Mouse (Mus musculus): ENCODE measurements at regions not wholly inside any gene's neighbourhood (a gene's known extent, or its start where the extent isn't known, plus 50 kb on each side); places are given as distances from the start of the nearest gene placed in this dataset.
"Not testable (repeated sequence)": the region's sequence is repeated elsewhere in the genome, so short reads cannot be mapped to it uniquely, and the experiment has no call there.

GRCm38 (mm10) chr13:3035291-3035690 is 502.6 kb upstream of the Gdi2 start:
- H3K4me3 ChIP-seq; H3K27ac ChIP-seq; DNase-seq (ENCODE audit: low spot score in 2 of 2): not testable (repeated sequence)

GRCm38 (mm10) chr13:3037010-3037409 is 500.9 kb upstream of the Gdi2 start:
- not testable (repeated sequence) for H3K27ac ChIP-seq, H3K4me3 ChIP-seq
- peak in 1 of 2 experiments; percentile 1 for DNase-seq (ENCODE audit: low spot score in 2 of 2)

- not testable (repeated sequence) for H3K4me3 ChIP-seq; H3K27ac ChIP-seq; DNase-seq (ENCODE audit: low spot score in 2 of 2)
Measured at GRCm38 (mm10) chr13:3046381-3047105, 491.3 kb upstream of the Gdi2 start.

- not testable (repeated sequence) for DNase-seq (ENCODE audit: low spot score in 2 of 2); H3K27ac ChIP-seq; H3K4me3 ChIP-seq
Measured at GRCm38 (mm10) chr13:3083480-3083879, 454.4 kb upstream of the Gdi2 start.

GRCm38 (mm10) chr13:3089971-3090370 is 447.9 kb upstream of the Gdi2 start:
- H3K4me3 ChIP-seq; DNase-seq (ENCODE audit: low spot score in 2 of 2); H3K27ac ChIP-seq: not testable (repeated sequence)

GRCm38 (mm10) chr13:3106543-3106942 is 431.3 kb upstream of the Gdi2 start:
- not testable (repeated sequence) for H3K4me3 ChIP-seq; H3K27ac ChIP-seq; DNase-seq (ENCODE audit: low spot score in 2 of 2)

- not testable (repeated sequence) for DNase-seq (ENCODE audit: low spot score in 2 of 2); H3K4me3 ChIP-seq; H3K27ac ChIP-seq
Measured at GRCm38 (mm10) chr13:3128150-3128549, 409.7 kb upstream of the Gdi2 start.

GRCm38 (mm10) chr13:3137281-3137680 is 400.6 kb upstream of the Gdi2 start:
- H3K4me3 ChIP-seq; H3K27ac ChIP-seq; DNase-seq (ENCODE audit: low spot score in 2 of 2): not testable (repeated sequence)

- H3K27ac ChIP-seq: no peak overlapping the region
- no peak overlapping the region for H3K4me3 ChIP-seq
- DNase-seq (ENCODE audit: low spot score in 2 of 2): no peak
- TF ChIP-seq CTCF (conservative IDR thresholded peaks at IDR 0.05): no peak
Measured at GRCm38 (mm10) chr13:3138698-3139097, 399.2 kb upstream of the Gdi2 start.

GRCm38 (mm10) chr13:3145513-3145912 is 392.4 kb upstream of the Gdi2 start:
- H3K4me3 ChIP-seq; DNase-seq (ENCODE audit: low spot score in 2 of 2); H3K27ac ChIP-seq: not testable (repeated sequence)
